Mouse (Mus musculus) CH12.LX (cell line): ENCODE data around the gene Gm13103.
"Not testable (repeated sequence)": the region's sequence is repeated elsewhere in the genome, so short reads cannot be mapped to it uniquely, and the experiment has no call there.

Experiments
- CTCF ChIP-seq, 2 experiments: IDR thresholded peaks in 1 of 2; conservative IDR thresholded peaks in 1 of 2; 2 replicates each; pipeline ENCODE4 v1.5.1; 2011 to 2012; ENCODE audit warnings: low read depth in 2 of 2, low read length in 2 of 2, improper control_type of control experiment in 1 of 2, inconsistent platforms in 1 of 2, mild to moderate bottlenecking in 1 of 2, moderate library complexity in 1 of 2
- HCFC1 ChIP-seq: IDR thresholded peaks from 2 replicates; pipeline ENCODE4 v1.6.1; 2012; ENCODE audit warnings: low read depth, mild to moderate bottlenecking, inconsistent platforms, low read length, improper control_type of control experiment
- JUN ChIP-seq: IDR thresholded peaks from 2 replicates; pipeline ENCODE4 v1.6.1; 2011; ENCODE audit warnings: low read depth, mild to moderate bottlenecking, low read length, improper control_type of control experiment, moderate library complexity; ENCODE audit not compliant: insufficient read depth
- JUND ChIP-seq: conservative IDR thresholded peaks from 2 replicates; pipeline ENCODE4 v1.6.1; 2011; ENCODE audit warnings: low read depth, low read length, improper control_type of control experiment
- POLR2AphosphoS2 ChIP-seq: IDR thresholded peaks from 2 replicates; pipeline ENCODE4 v1.6.1; 2011; ENCODE audit warnings: low read depth, low read length, improper control_type of control experiment
- SMC3 ChIP-seq: IDR thresholded peaks from 2 replicates; pipeline ENCODE4 v1.6.1; 2011; ENCODE audit warnings: low read depth, low read length, improper control_type of control experiment
- TCF12 ChIP-seq: IDR thresholded peaks from 2 replicates; pipeline ENCODE4 v1.6.1; 2014; ENCODE audit warnings: low read depth, mild to moderate bottlenecking, inconsistent platforms, low read length, improper control_type of control experiment
- UBTF ChIP-seq: IDR thresholded peaks from 2 replicates; pipeline ENCODE4 v1.6.1; 2012; ENCODE audit warnings: low read depth, mild to moderate bottlenecking, inconsistent platforms, low read length, improper control_type of control experiment, moderate library complexity
- USF1 ChIP-seq: IDR thresholded peaks from 2 replicates; pipeline ENCODE4 v1.6.1; 2014; ENCODE audit warnings: low read depth, mild to moderate bottlenecking, inconsistent platforms, low read length, improper control_type of control experiment
- USF2 ChIP-seq: conservative IDR thresholded peaks from 2 replicates; pipeline ENCODE4 v1.6.1; 2011; ENCODE audit warnings: low read depth, low read length, improper control_type of control experiment
- ZNF384 ChIP-seq: IDR thresholded peaks from 2 replicates; pipeline ENCODE4 v1.6.1; 2012; ENCODE audit warnings: low read depth, low read length, improper control_type of control experiment, inconsistent platforms

DNA sequence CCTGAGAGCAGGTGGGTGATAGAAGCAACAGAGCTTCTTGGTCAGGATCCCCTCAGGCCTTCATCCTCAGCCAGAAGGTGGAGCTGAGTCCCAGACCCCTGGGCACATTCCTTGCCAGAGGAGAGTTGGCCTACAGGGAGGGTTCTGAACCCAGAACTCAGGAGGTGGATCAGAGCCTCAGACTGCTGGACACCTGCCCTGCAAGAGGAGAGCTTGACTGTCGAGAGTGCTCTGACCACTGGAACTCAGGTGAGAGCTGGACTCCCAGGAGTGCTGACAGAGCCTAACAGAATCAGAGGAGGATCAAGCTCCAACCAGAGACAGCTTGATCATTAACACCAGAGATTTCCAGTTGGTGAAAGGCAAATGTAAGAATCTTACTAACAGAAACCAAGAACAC is 36.1 kb downstream of the Gm13103 start:
- not testable (repeated sequence) for TF ChIP-seq USF1; TCF12; HCFC1; CTCF (conservative IDR thresholded peaks at IDR 0.05 in 1 of 2, IDR thresholded peaks at IDR 0.05 in 1 of 2; ENCODE audit: low read depth in 2 of 2, low read length in 2 of 2); POLR2AphosphoS2; USF2; JUND; SMC3; ZNF384; UBTF; JUN
